Mouse (Mus musculus) brain, embryonic 14.5 days (tissue): ENCODE data around the gene Abcc4. TPM values are rescaled to one million over a fixed set of nuclear protein-coding genes. Genes with fewer than 3 reads are reported as not detected.
A peak's percentile ranks its signal among the peaks of the same experiment; 100 is the strongest.

Experiments
- DNase-seq: peaks from one replicate; pipeline ENCODE4 v3.0.0-alpha.2; 2011; ENCODE audit warnings: low read depth
- CTCF ChIP-seq: fragments of 200-500 bp; IDR thresholded peaks from 2 replicates; pipeline ENCODE4 v1.5.1; 2012; ENCODE audit warnings: inconsistent platforms, mild to moderate bottlenecking, moderate library complexity, borderline replicate concordance; ENCODE audit not compliant: insufficient read depth, insufficient read length; ENCODE audit errors: extremely low read depth
- POLR2A ChIP-seq: fragments of 200-500 bp; IDR thresholded peaks from 2 replicates; pipeline ENCODE4 v1.6.1; 2012; ENCODE audit warnings: mild to moderate bottlenecking, inconsistent platforms, borderline replicate concordance; ENCODE audit not compliant: poor library complexity, insufficient read depth, insufficient read length, severe bottlenecking; ENCODE audit errors: extremely low read depth
- polyA plus RNA-seq: library from polyadenylated mRNA; depleted of rRNA; stranded (reverse); fragments of >200 nt; gene quantifications from 2 replicates; pipeline ENCODE4 v1.2.3, GENCODE M21; 2012

The Abcc4 gene
- polyA plus RNA-seq, 1 experiment = 1.7 TPM

GRCm38 (mm10) chr14:118723920-118724693 is 18.1 kb upstream of the Abcc4 start:
- DNase-seq = no peak
- TF ChIP-seq POLR2A (no peak), CTCF (no peak)

- DNase-seq = peak; percentile 11
- no peak for TF ChIP-seq POLR2A
- TF ChIP-seq CTCF = no peak
These were observed 13.7 kb upstream of the Abcc4 start for GRCm38 (mm10) chr14:118719566-118720174.

GRCm38 (mm10) chr14:118718576-118718975 is 12.6 kb upstream of the Abcc4 start:
- no peak for DNase-seq
- no peak for TF ChIP-seq POLR2A
- no peak for TF ChIP-seq CTCF

GRCm38 (mm10) chr14:118716372-118717312 is 10.6 kb upstream of the Abcc4 start:
- no peak for TF ChIP-seq CTCF
- no peak for TF ChIP-seq POLR2A
- DNase-seq = no peak

GRCm38 (mm10) chr14:118714720-118715119 is 8.7 kb upstream of the Abcc4 start:
- DNase-seq = no peak
- TF ChIP-seq CTCF (no peak), POLR2A (no peak)

GRCm38 (mm10) chr14:118714320-118714719 is 8.3 kb upstream of the Abcc4 start:
- no peak for DNase-seq
- TF ChIP-seq POLR2A = no peak
- TF ChIP-seq CTCF = no peak

- TF ChIP-seq POLR2A = no peak
- no peak for TF ChIP-seq CTCF
- DNase-seq = no peak
These were observed 7.8 kb upstream of the Abcc4 start for GRCm38 (mm10) chr14:118713869-118714268.

GRCm38 (mm10) chr14:118713408-118713807 is 7.4 kb upstream of the Abcc4 start:
- TF ChIP-seq CTCF (no peak), POLR2A (no peak)
- peak; percentile 55 for DNase-seq

- no peak for TF ChIP-seq CTCF
- TF ChIP-seq POLR2A = no peak
- no peak for DNase-seq
These were observed 6.9 kb upstream of the Abcc4 start for GRCm38 (mm10) chr14:118712889-118713288.

- TF ChIP-seq CTCF (no peak), POLR2A (no peak)
- no peak for DNase-seq
These were observed 4.9 kb upstream of the Abcc4 start for GRCm38 (mm10) chr14:118710945-118711344.

- DNase-seq = peak; percentile 93
- TF ChIP-seq CTCF (peak; percentile 56), POLR2A (no peak)
These were observed 3.7 kb upstream of the Abcc4 start for GRCm38 (mm10) chr14:118709736-118710135.
